Mouse (Mus musculus): Measurements from ENCODE around the gene Gpx8. TPM values are rescaled to one million over a fixed set of nuclear protein-coding genes. Genes with fewer than 3 reads are reported as not detected.
A peak's percentile ranks its signal among the peaks of the same experiment; 100 is the strongest.

Gpx8 gene
- polyA plus RNA-seq, 1 experiment from 2014 or later, result 118 TPM

GRCm38 (mm10) chr13:113047647-113048046, 1.4 kb upstream of the Gpx8 start:
- no peaks in the 10 kb centered on the region for H3K27me3 ChIP-seq
- WGBS, result 62% methylated on average over 3 of the region's 3 CpGs
- no peak overlapping the region for H3K4me2 ChIP-seq
- no peak overlapping the region for H3K4me3 ChIP-seq
- H3K36me3 ChIP-seq, result peaks cover 5% of the 10 kb centered on the region
- no peaks in the 10 kb centered on the region for H3K9me3 ChIP-seq (replicated peaks)
- H3K4me1 ChIP-seq (replicated peaks), result peaks cover 9% of the 10 kb centered on the region
- no peak overlapping the region for H3K27ac ChIP-seq
- no peak overlapping the region for H3K9ac ChIP-seq
- no peak for ATAC-seq (replicated peaks; ENCODE audit: insufficient number of reproducible peaks, insufficient read depth, low FRiP score, low read depth)

DNA sequence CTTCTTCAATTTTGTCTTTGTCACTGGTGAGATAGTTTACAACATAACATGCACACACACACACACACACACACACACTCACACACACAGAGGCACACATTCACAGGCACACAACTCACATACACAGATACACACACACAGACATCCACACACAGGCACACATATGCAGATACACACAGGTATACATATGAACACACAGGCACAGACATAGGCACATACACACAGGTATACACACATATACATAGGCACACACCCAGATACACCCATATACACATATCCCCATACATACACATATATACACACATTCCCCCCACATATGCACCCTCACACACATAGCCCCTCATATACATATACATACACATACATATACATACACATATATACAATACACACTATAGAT, 808 bp upstream of the Gpx8 start:
- H3K9me3 ChIP-seq (replicated peaks), result no peaks in the 10 kb centered on the region
- no peaks in the 10 kb centered on the region for H3K27me3 ChIP-seq
- H3K36me3 ChIP-seq, result peaks cover 9% of the 10 kb centered on the region
- H3K4me2 ChIP-seq, result no peak overlapping the region
- H3K9ac ChIP-seq, result no peak overlapping the region
- H3K4me3 ChIP-seq, result no peak overlapping the region
- peaks cover 9% of the 10 kb centered on the region for H3K4me1 ChIP-seq (replicated peaks)
- H3K27ac ChIP-seq, result no peak overlapping the region
- no peak for ATAC-seq (replicated peaks; ENCODE audit: insufficient number of reproducible peaks, insufficient read depth, low FRiP score, low read depth)

DNA sequence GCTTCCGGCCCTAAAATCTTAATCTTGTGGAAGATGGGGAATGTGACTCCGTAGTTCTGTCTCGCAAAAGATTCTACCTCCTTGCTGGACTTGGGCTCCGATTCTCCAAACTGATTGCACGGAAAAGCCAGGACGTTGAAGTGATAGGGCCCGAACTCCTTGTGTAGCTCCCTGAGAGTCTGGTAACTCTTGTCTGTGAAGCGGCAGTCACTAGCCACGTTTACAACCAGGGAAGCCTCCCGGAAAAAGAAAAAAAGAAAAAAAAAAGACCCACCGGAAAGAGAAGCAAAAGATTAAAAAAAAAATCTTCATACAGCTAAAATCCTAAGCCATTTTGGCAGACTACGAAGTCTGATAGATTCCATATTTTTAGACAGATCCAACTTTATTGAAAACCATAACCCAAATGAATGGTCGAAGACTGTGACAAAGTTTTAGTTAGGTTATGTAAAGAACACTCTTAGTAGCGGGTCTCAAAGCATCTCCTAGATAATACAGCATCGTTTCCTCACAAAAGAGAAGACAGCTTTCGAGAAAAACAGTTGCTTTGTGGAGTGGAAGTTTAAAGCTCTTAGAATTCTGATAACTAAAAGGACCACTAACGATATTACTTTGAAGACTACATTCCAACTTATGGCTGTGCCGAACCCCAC, 626 bp downstream of the Gpx8 start:
- WGBS, result 9% methylated on average over 18 of the region's 18 CpGs
- H3K27ac ChIP-seq, result peak overlapping the region; percentile 82
- no peak for ATAC-seq (replicated peaks; ENCODE audit: insufficient number of reproducible peaks, insufficient read depth, low FRiP score, low read depth)
- peak overlapping the region; percentile 73 for H3K4me3 ChIP-seq
- H3K4me2 ChIP-seq, result peak overlapping the region; percentile 69
- H3K27me3 ChIP-seq, result no peaks in the 10 kb centered on the region
- H3K4me1 ChIP-seq (replicated peaks), result peaks cover 9% of the 10 kb centered on the region
- no peaks in the 10 kb centered on the region for H3K9me3 ChIP-seq (replicated peaks)
- H3K36me3 ChIP-seq, result peaks cover 13% of the 10 kb centered on the region
- H3K9ac ChIP-seq, result peak overlapping the region; percentile 68

GRCm38 (mm10) chr13:113044876-113045275, 1.3 kb downstream of the Gpx8 start:
- WGBS, result 45% methylated on average over 3 of the region's 3 CpGs
- H3K27ac ChIP-seq, result no peak overlapping the region

GRCm38 (mm10) chr13:113035852-113036251, 10.4 kb downstream of the Gpx8 start:
- peaks cover 30% of the 10 kb centered on the region for H3K4me1 ChIP-seq (replicated peaks)
- under 1% methylated on average over 4 of the region's 4 CpGs for WGBS
- peaks cover 42% of the 10 kb centered on the region for H3K27me3 ChIP-seq
- H3K27ac ChIP-seq, result no peak overlapping the region
- no peak overlapping the region for H3K9ac ChIP-seq
- ATAC-seq (replicated peaks; ENCODE audit: insufficient number of reproducible peaks, insufficient read depth, low FRiP score, low read depth), result peak; percentile 81
- H3K4me3 ChIP-seq, result peak overlapping the region; percentile 54
- no peaks in the 10 kb centered on the region for H3K9me3 ChIP-seq (replicated peaks)
- H3K36me3 ChIP-seq, result no peaks in the 10 kb centered on the region
- H3K4me2 ChIP-seq, result peak overlapping the region; percentile 96

More at GRCm38 (mm10) chr13:113044876-113045275, 1.3 kb downstream of the Gpx8 start:
- Histone ChIP-seq H3K4me2 (peak overlapping the region; percentile 69), H3K4me1 (replicated peaks) (peaks cover 9% of the 10 kb centered on the region), H3K9ac (peak overlapping the region; percentile 68), H3K27me3 (no peaks in the 10 kb centered on the region), H3K9me3 (replicated peaks) (no peaks in the 10 kb centered on the region), H3K4me3 (peak overlapping the region; percentile 73), H3K36me3 (peaks cover 13% of the 10 kb centered on the region)
- ATAC-seq (replicated peaks; ENCODE audit: insufficient number of reproducible peaks, insufficient read depth, low FRiP score, low read depth), result no peak

- H3K9ac ChIP-seq, result peak within 1 kb of the TSS; percentile 45
- ATAC-seq (replicated peaks; ENCODE audit: insufficient number of reproducible peaks, insufficient read depth, low FRiP score, low read depth), result no peak
- under 1% methylated on average over 46 of the region's 46 CpGs for whole genome bisulfite sequencing
Observed at GRCm38 (mm10) chr13:113034950-113035421, 11.2 kb downstream of the Gpx8 start, which contains the start of gene Cdc20b. Cdc20b (plus strand) TSS chr13:113035111.

DNA sequence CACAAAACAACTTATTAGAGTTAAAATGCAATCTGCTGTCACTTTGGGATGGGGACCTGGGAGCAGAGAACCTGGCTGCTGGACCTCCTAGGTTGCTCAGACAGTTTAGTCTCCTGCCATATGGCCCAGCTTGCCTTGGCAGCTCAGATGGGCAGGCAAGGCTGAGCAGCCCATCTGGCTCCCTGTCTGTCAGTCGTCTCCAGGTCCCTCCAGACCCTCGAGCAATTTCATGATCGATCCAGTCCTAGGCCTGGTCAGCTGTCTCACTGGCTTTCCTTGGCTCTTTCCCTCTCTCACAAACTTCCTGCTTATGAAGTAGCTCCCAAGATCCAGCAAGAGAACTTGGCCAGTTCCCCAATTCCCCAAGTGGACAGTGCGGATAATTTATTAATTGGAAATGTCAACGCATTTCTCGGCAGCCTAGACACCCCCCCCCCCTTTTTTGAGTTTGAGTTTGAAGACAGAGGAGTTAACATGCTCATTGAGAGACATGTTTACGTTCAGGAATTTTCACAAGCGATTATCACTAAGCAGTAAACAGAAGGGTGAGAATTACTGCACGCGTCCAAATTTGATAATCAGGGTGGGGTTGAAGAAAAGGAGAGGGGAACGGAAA, 11.8 kb downstream of the Gpx8 start:
- peak overlapping the region; percentile 45 for H3K9ac ChIP-seq
- H3K4me3 ChIP-seq, result peak overlapping the region; percentile 54
- peaks cover 30% of the 10 kb centered on the region for H3K4me1 ChIP-seq (replicated peaks)
- no peaks in the 10 kb centered on the region for H3K9me3 ChIP-seq (replicated peaks)
- H3K27ac ChIP-seq, result no peak overlapping the region
- ATAC-seq (replicated peaks; ENCODE audit: insufficient number of reproducible peaks, insufficient read depth, low FRiP score, low read depth), result no peak
- 7% methylated on average over 11 of the region's 11 CpGs for WGBS
- H3K36me3 ChIP-seq, result no peaks in the 10 kb centered on the region
- peaks cover 53% of the 10 kb centered on the region for H3K27me3 ChIP-seq
- peak overlapping the region; percentile 96 for H3K4me2 ChIP-seq

More at GRCm38 (mm10) chr13:113034950-113035421, 11.2 kb downstream of the Gpx8 start, which contains the start of gene Cdc20b:
- Histone ChIP-seq H3K4me1 (replicated peaks) (peaks cover 30% of the 10 kb centered on the region), H3K9me3 (replicated peaks) (no peaks in the 10 kb centered on the region), H3K4me2 (peak within 1 kb of the TSS; percentile 96), H3K27ac (no peak within 1 kb of the TSS), H3K27me3 (peaks cover 47% of the 10 kb centered on the region), H3K4me3 (peak within 1 kb of the TSS; percentile 54), H3K36me3 (no peaks in the 10 kb centered on the region)

DNA sequence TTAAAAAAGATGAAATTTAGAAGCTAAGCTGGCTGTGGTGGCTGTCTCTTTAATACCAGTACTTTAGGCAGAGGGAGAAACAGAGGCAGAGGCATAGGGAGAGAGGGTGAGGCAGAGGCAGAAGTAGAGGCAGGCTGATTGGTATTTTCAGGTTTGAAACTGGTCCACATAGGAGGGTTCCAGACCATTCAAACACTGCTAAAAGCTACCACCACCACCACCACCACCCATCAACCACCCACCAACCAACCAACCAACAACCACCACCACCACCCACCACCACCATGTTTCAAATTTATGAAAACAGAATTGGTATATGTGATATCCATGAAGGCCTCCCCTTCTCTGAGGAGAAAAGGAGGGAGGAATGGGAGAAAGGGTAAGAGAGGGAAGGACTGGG, 13.4 kb downstream of the Gpx8 start:
- no peak overlapping the region for H3K27ac ChIP-seq
- peaks cover 30% of the 10 kb centered on the region for H3K4me1 ChIP-seq (replicated peaks)
- ATAC-seq (replicated peaks; ENCODE audit: insufficient number of reproducible peaks, insufficient read depth, low FRiP score, low read depth), result no peak
- no peak overlapping the region for H3K4me3 ChIP-seq
- peak overlapping the region; percentile 99 for H3K4me2 ChIP-seq
- H3K9ac ChIP-seq, result no peak overlapping the region
- no peaks in the 10 kb centered on the region for H3K9me3 ChIP-seq (replicated peaks)
- peaks cover 58% of the 10 kb centered on the region for H3K27me3 ChIP-seq
- H3K36me3 ChIP-seq, result no peaks in the 10 kb centered on the region

GRCm38 (mm10) chr13:113031792-113032571, 14.2 kb downstream of the Gpx8 start:
- Histone ChIP-seq H3K27ac (no peak overlapping the region), H3K9me3 (replicated peaks) (no peaks in the 10 kb centered on the region), H3K9ac (peak overlapping the region; percentile 54), H3K4me3 (peak overlapping the region; percentile 60), H3K36me3 (no peaks in the 10 kb centered on the region), H3K4me1 (replicated peaks) (peaks cover 28% of the 10 kb centered on the region), H3K27me3 (peaks cover 58% of the 10 kb centered on the region), H3K4me2 (peak overlapping the region; percentile 99)
- no peak for ATAC-seq (replicated peaks; ENCODE audit: insufficient number of reproducible peaks, insufficient read depth, low FRiP score, low read depth)
- WGBS, result under 1% methylated on average over 40 of the region's 40 CpGs

DNA sequence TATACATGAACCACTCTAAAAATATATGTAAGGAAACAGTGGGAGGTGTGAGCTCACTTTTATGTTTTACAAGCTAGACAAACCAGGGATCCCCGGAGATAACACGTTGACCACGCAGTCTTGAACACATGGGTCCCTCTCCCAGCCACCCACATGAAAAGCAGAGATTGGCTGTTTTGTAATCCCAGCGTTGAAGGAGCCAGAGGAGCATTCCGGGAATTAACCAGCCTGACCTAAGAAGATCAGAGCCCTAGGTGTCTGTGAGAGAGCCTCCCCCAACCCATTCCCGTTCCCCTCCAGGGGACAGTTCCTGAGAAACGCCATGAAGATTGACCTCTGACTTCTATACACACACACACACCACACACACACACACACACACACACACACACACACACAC, 14.9 kb downstream of the Gpx8 start:
- Histone ChIP-seq H3K4me2 (peak overlapping the region; percentile 99), H3K27ac (no peak overlapping the region), H3K9me3 (replicated peaks) (no peaks in the 10 kb centered on the region), H3K36me3 (no peaks in the 10 kb centered on the region), H3K4me3 (peak overlapping the region; percentile 60), H3K4me1 (replicated peaks) (peaks cover 28% of the 10 kb centered on the region), H3K27me3 (peaks cover 58% of the 10 kb centered on the region), H3K9ac (no peak overlapping the region; the same call in 1 of the 2 replicates)
- no peak for ATAC-seq (replicated peaks; ENCODE audit: insufficient number of reproducible peaks, insufficient read depth, low FRiP score, low read depth)
- 2% methylated on average over 7 of the region's 7 CpGs for WGBS
